Mouse (Mus musculus): Measurements from ENCODE around the gene Glp2r.

DNA sequence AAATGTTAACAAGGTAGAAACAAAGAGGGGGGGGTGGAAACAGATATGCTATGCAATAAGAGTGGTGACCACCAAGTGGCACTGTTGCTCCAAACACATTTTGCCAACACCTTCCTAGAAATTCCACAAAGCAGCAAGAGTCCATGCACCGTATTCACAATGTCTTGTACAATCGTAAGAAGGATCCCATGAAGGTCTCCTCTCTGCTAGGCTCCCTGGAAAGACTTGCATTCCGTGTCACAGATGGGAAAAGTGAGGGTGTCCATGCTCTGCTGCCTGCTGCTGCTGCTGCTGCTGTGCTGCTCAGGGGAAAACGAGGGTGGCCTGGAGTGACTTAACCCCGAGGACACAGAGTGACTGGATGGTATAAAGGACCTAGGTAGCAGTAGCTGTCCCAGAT, 48.7 kb upstream of the Glp2r start:
- TF ChIP-seq MAX (IDR thresholded peaks at IDR 0.05), result no peak
- TF ChIP-seq CTCF (IDR thresholded peaks at IDR 0.05; ENCODE audit: control insufficient read depth, insufficient read depth, insufficient read length), result peak; percentile 30
- no peak for TF ChIP-seq USF1 (IDR thresholded peaks at IDR 0.05; ENCODE audit: low read depth)
- TF ChIP-seq CEBPB (IDR thresholded peaks at IDR 0.05; ENCODE audit: low read depth), result no peak

All from C2C12 (cell line).